Mouse (Mus musculus) liver, embryonic 14.5 days (tissue): ENCODE data around the gene Tsc22d1.

Experiments
- CTCF ChIP-seq: IDR thresholded peaks from 2 replicates; pipeline ENCODE4 v1.5.1; 2016; ENCODE audit warnings: antibody characterized with exemption, low read depth, control low read depth
- EP300 ChIP-seq: IDR thresholded peaks from 2 replicates; pipeline ENCODE4 v1.6.1; 2016; ENCODE audit warnings: antibody characterized with exemption, low read depth

DNA sequence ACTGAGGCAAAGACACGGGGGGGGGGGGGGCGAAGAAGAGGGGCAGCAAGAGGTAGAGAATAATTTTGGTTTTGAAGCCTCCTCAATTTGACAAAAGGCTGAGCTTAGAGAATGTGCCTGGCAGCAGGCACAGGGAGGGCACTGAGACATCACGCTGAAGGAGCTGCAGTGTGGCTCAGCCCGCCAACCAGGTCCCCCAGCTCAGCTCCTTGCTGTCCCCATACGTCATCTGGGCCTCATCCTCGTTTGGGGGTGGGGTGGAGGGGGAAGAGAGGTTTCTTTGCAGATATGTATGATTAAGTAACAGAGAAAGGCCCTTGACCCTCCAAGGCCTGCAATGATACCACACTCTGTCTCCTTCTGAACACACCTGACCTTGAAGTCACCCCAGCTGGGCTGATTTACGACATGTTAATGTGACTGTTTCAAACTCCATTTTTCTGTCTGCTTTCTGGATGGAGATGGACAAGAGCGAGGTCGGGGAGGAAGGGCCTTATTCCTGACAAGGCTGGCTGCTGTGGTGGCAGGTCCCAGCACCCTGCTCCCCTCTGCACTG is 113.1 kb downstream of the Tsc22d1 start:
- TF ChIP-seq CTCF, result no peak
- no peak for TF ChIP-seq EP300
